Mouse (Mus musculus): Measurements from ENCODE around the gene Evc.

DNA sequence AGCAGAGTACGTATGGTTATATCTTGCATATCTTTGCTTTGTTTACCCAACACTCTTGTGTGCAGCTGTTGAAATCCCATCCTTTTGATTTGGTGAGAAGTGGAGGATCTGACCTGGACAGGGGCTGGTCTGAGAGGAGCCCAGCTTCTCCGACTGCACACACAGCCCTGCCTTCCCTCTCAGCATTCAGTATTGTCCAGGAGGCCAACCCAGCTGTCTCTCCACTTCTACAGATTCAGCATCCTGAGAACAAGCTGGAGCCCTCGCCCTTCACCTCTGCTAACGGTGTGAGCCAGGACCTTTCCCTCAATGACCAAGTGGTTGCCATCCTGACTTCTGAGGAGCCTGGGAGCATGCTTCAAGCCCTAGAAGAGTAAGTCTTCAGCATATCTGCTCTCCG, 26.6 kb upstream of the Evc start:
- no peak for TF ChIP-seq E2F4 (IDR thresholded peaks at IDR 0.05; ENCODE audit: insufficient read depth)
- TF ChIP-seq POLR2A (IDR thresholded peaks at IDR 0.05; ENCODE audit: insufficient read length, low read depth), result no peak
- TF ChIP-seq MYOG (IDR thresholded peaks at IDR 0.05; ENCODE audit: control insufficient read depth in 1 of 3, insufficient read depth in 1 of 3, insufficient read length in 2 of 3, low read depth in 2 of 3), result no peak
- no peak for TF ChIP-seq USF1 (IDR thresholded peaks at IDR 0.05; ENCODE audit: low read depth)
- TF ChIP-seq MAX (IDR thresholded peaks at IDR 0.05; ENCODE audit: low read depth), result no peak
- no peak for TF ChIP-seq TCF12 (IDR thresholded peaks at IDR 0.05; ENCODE audit: insufficient read depth, poor library complexity, severe bottlenecking)
- TF ChIP-seq SRF (IDR thresholded peaks at IDR 0.05; ENCODE audit: control insufficient read depth, insufficient read length, low read depth), result no peak
- no peak for TF ChIP-seq CEBPB (IDR thresholded peaks at IDR 0.05; ENCODE audit: insufficient read depth, poor library complexity, severe bottlenecking)
- no peak for TF ChIP-seq MYOD1 (IDR thresholded peaks at IDR 0.05; ENCODE audit: control insufficient read depth in 1 of 3, insufficient read length in 2 of 3, low read depth in 2 of 3)
